ENCODE assay signal across 8 mouse cellular contexts in genomic region chr8:116115811-116116372, GRCm38 (mm10).
DNase-seq lines count a peak whose midpoint lies in the region; ATAC-seq and TF ChIP-seq lines count a peak whose summit lies in the region.

No protein-coding gene starts in this region.

- no peaks in the 10 kb centered on the region for H3K79me2 ChIP-seq in liver, adult 2 months (ENCODE audit: control insufficient read depth, insufficient read depth, low read length)

- peak; percentile 30 for DNase-seq in liver, adult 2 months (ENCODE audit: extremely low read depth, low read depth, low spot score)
- DNase-seq in frontal cortex, postnatal 14 days (ENCODE audit: low spot score in 2 of 2) = peak; percentile 34 to 48
- peak; percentile 57 for DNase-seq in hindbrain, embryonic 11.5 days (ENCODE audit: low spot score)
- DNase-seq in layer of hippocampus, adult 8-10 months (ENCODE audit: low spot score in 2 of 2) = peak; percentile 34 to 57
- DNase-seq in lung, postnatal 4 days = peak; percentile 71 to 77
- DNase-seq in right cerebral cortex, postnatal 25 days = peak; percentile 36
- no peak for DNase-seq in spleen, adult 18-20 months

- no peaks in the 10 kb centered on the region for H3K27me3 ChIP-seq in liver, adult 2 months (ENCODE audit: control insufficient read depth, insufficient read depth, low read length)
- no peaks in the 10 kb centered on the region for H3K27me3 ChIP-seq in liver, embryonic 12.5 days (replicated peaks)
- H3K27me3 ChIP-seq in hindbrain, embryonic 11.5 days (ENCODE audit: control insufficient read depth, insufficient read depth, low read length) = no peaks in the 10 kb centered on the region

- no peaks in the 10 kb centered on the region for H3K9me3 ChIP-seq in liver, embryonic 12.5 days (replicated peaks)
- H3K9me3 ChIP-seq in hindbrain, embryonic 11.5 days (ENCODE audit: control insufficient read depth, low read length) = no peaks in the 10 kb centered on the region

- no peak overlapping the region for H3K4me2 ChIP-seq in liver, embryonic 12.5 days
- H3K4me2 ChIP-seq in hindbrain, embryonic 11.5 days (replicated peaks; ENCODE audit: low read depth, low read length) = no peak overlapping the region

- 31% methylated on average over 18 of the region's 18 CpGs for WGBS in liver, adult 2 months
- 69% methylated on average over 18 of the region's 18 CpGs for WGBS in liver, embryonic 12.5 days (ENCODE audit: insufficient replicate concordance)
- 58% methylated on average over 18 of the region's 18 CpGs for WGBS in hindbrain, embryonic 11.5 days

- no peak overlapping the region for H3K9ac ChIP-seq in liver, adult 2 months (ENCODE audit: low read depth, low read length)
- no peak overlapping the region for H3K9ac ChIP-seq in liver, embryonic 12.5 days
- no peak overlapping the region for H3K9ac ChIP-seq in hindbrain, embryonic 11.5 days (ENCODE audit: low read depth, low read length)

- TF ChIP-seq CTCF in liver, adult 2 months (IDR thresholded peaks at IDR 0.05; ENCODE audit: low read depth, low read length) = no peak

- no peak for TF ChIP-seq POLR2A in liver, adult 2 months (IDR thresholded peaks at IDR 0.05; ENCODE audit: extremely low read depth, insufficient read depth, low read length)

- no peaks in the 10 kb centered on the region for H3K36me3 ChIP-seq in liver, adult 2 months (ENCODE audit: control insufficient read depth, insufficient read depth, low read length)
- H3K36me3 ChIP-seq in liver, embryonic 12.5 days = no peaks in the 10 kb centered on the region
- H3K36me3 ChIP-seq in hindbrain, embryonic 11.5 days (ENCODE audit: control insufficient read depth, insufficient read depth, low read length) = no peaks in the 10 kb centered on the region

- ATAC-seq in liver, embryonic 12.5 days = no peak
- ATAC-seq in hindbrain, embryonic 11.5 days (ENCODE audit: low FRiP score) = 0 out of 2 replicates have a peak, but pooled peaks have one; percentile 38

- H3K4me3 ChIP-seq in liver, adult 2 months (ENCODE audit: insufficient read depth, low read depth, low read length) = no peak overlapping the region
- no peak overlapping the region for H3K4me3 ChIP-seq in liver, embryonic 12.5 days
- H3K4me3 ChIP-seq in hindbrain, embryonic 11.5 days (ENCODE audit: low read depth, low read length) = no peak overlapping the region

- H3K4me1 ChIP-seq in liver, adult 2 months (ENCODE audit: control insufficient read depth, insufficient read depth, low read length) = no peaks in the 10 kb centered on the region
- H3K4me1 ChIP-seq in liver, embryonic 12.5 days = no peaks in the 10 kb centered on the region
- H3K4me1 ChIP-seq in hindbrain, embryonic 11.5 days (replicated peaks; ENCODE audit: control insufficient read depth, insufficient read depth, low read length) = no peaks in the 10 kb centered on the region; the same call in 1 of the 2 replicates

- H3K27ac ChIP-seq in liver, adult 2 months (replicated peaks; ENCODE audit: insufficient read depth, low read depth, low read length) = no peak overlapping the region
- no peak overlapping the region for H3K27ac ChIP-seq in liver, embryonic 12.5 days
- no peak overlapping the region for H3K27ac ChIP-seq in hindbrain, embryonic 11.5 days (ENCODE audit: low read depth, low read length)

Comparison
In these comparisons a context has a peak if more than half of its experiments do, and no peak if none do; other contexts are left out.
1. DNase-seq: peak in liver, adult 2 months (single experiment), frontal cortex, postnatal 14 days (2 of 2), hindbrain, embryonic 11.5 days (single experiment), layer of hippocampus, adult 8-10 months (2 of 2), lung, postnatal 4 days (2 of 2) and right cerebral cortex, postnatal 25 days (single experiment); none in spleen, adult 18-20 months (0 of 2).